Mouse (Mus musculus) brain, embryonic 14.5 days (tissue): ENCODE data around the gene Ttc9. TPM values are rescaled to one million over a fixed set of nuclear protein-coding genes. Genes with fewer than 3 reads are reported as not detected.

Experiments
- DNase-seq: peaks from one replicate; pipeline ENCODE4 v3.0.0-alpha.2; 2011; ENCODE audit warnings: low read depth
- CTCF ChIP-seq: fragments of 200-500 bp; IDR thresholded peaks from 2 replicates; pipeline ENCODE4 v1.5.1; 2012; ENCODE audit warnings: inconsistent platforms, mild to moderate bottlenecking, moderate library complexity, borderline replicate concordance; ENCODE audit not compliant: insufficient read depth, insufficient read length; ENCODE audit errors: extremely low read depth
- POLR2A ChIP-seq: fragments of 200-500 bp; IDR thresholded peaks from 2 replicates; pipeline ENCODE4 v1.6.1; 2012; ENCODE audit warnings: mild to moderate bottlenecking, inconsistent platforms, borderline replicate concordance; ENCODE audit not compliant: poor library complexity, insufficient read depth, insufficient read length, severe bottlenecking; ENCODE audit errors: extremely low read depth
- polyA plus RNA-seq: library from polyadenylated mRNA; depleted of rRNA; stranded (reverse); fragments of >200 nt; gene quantifications from 2 replicates; pipeline ENCODE4 v1.2.3, GENCODE M21; 2012; rRNA removed

The Ttc9 gene
- polyA plus RNA-seq, result 14.0 and 20.2 TPM in 2 replicates

GRCm38 (mm10) chr12:81630915-81631660 is at the start of gene Ttc9:
Gene Ttc9, plus strand, starts transcription at chr12:81631249.
- no peak for TF ChIP-seq CTCF
- TF ChIP-seq POLR2A, result peak; percentile 74; the same call in 1 of the 2 replicates
- peak; percentile 83 for DNase-seq

GRCm38 (mm10) chr12:81594902-81595671 is 36.0 kb upstream of the Ttc9 start, which contains the start of gene Med6:
Gene Med6, minus strand, starts transcription at chr12:81595008.
- TF ChIP-seq POLR2A, result peak; percentile 29; the same call in 1 of the 2 replicates
- no peak for TF ChIP-seq CTCF
- DNase-seq, result peak; percentile 99

- DNase-seq, result no peak
- TF ChIP-seq CTCF, result no peak
- TF ChIP-seq POLR2A, result no peak
These were observed 34.3 kb upstream of the Ttc9 start for GRCm38 (mm10) chr12:81596547-81597262.

GRCm38 (mm10) chr12:81604995-81605784 is 25.9 kb upstream of the Ttc9 start:
- TF ChIP-seq CTCF (no peak), POLR2A (no peak)
- no peak for DNase-seq

GRCm38 (mm10) chr12:81609445-81609844 is 21.6 kb upstream of the Ttc9 start:
- DNase-seq, result no peak
- TF ChIP-seq CTCF, result no peak
- TF ChIP-seq POLR2A, result no peak

- no peak for TF ChIP-seq CTCF
- TF ChIP-seq POLR2A, result no peak
These were observed 15.2 kb upstream of the Ttc9 start for GRCm38 (mm10) chr12:81615807-81616206.

GRCm38 (mm10) chr12:81616980-81617379 is 14.1 kb upstream of the Ttc9 start:
- no peak for DNase-seq
- TF ChIP-seq CTCF, result no peak
- no peak for TF ChIP-seq POLR2A

More at GRCm38 (mm10) chr12:81615807-81616206, 15.2 kb upstream of the Ttc9 start:
- DNase-seq, result no peak

GRCm38 (mm10) chr12:81619302-81619701 is 11.7 kb upstream of the Ttc9 start:
- TF ChIP-seq POLR2A (no peak), CTCF (peak; percentile 88)
- DNase-seq, result peak; percentile 85

- DNase-seq, result no peak
- TF ChIP-seq POLR2A (no peak), CTCF (no peak)
These were observed 7.7 kb upstream of the Ttc9 start for GRCm38 (mm10) chr12:81623377-81623776.

GRCm38 (mm10) chr12:81626226-81626861 is 4.7 kb upstream of the Ttc9 start:
- DNase-seq, result peak; percentile 79
- no peak for TF ChIP-seq CTCF
- no peak for TF ChIP-seq POLR2A

- no peak for TF ChIP-seq CTCF
- no peak for TF ChIP-seq POLR2A
- no peak for DNase-seq
These were observed 3.6 kb upstream of the Ttc9 start for GRCm38 (mm10) chr12:81627426-81627825.
